Mouse (Mus musculus): ENCODE measurements around the gene Amer1. TPM values are rescaled to one million over a fixed set of nuclear protein-coding genes. Genes with fewer than 3 reads are reported as not detected.

Gene Amer1
- polyA plus RNA-seq, 1 experiment from 2014 or later = 13.8 TPM

GRCm38 (mm10) chrX:95437236-95437635 lies 7.4 kb downstream of the Amer1 start:
- ATAC-seq (ENCODE audit: low read depth) = no peak
- no peak overlapping the region for H3K4me2 ChIP-seq (ENCODE audit: low read depth, low read length)
- WGBS = 86% methylated on average over 1 of the region's 1 CpGs

GRCm38 (mm10) chrX:95373101-95373500 lies 71.6 kb downstream of the Amer1 start:
- Histone ChIP-seq H3K4me2 (ENCODE audit: low read depth, low read length) (no peak overlapping the region), H3K9me3 (ENCODE audit: control insufficient read depth, low read length) (no peaks in the 10 kb centered on the region), H3K4me3 (ENCODE audit: low read depth, low read length) (no peak overlapping the region), H3K9ac (replicated peaks; ENCODE audit: low read depth, low read length) (no peak overlapping the region), H3K27me3 (ENCODE audit: control insufficient read depth, insufficient read depth, low read length) (no peaks in the 10 kb centered on the region), H3K4me1 (ENCODE audit: control insufficient read depth, insufficient read depth, low read length) (no peaks in the 10 kb centered on the region), H3K27ac (ENCODE audit: low read depth, low read length) (no peak overlapping the region), H3K36me3 (ENCODE audit: control insufficient read depth, insufficient read depth, low read length) (no peaks in the 10 kb centered on the region)
- ATAC-seq (ENCODE audit: low read depth) = no peak

More at GRCm38 (mm10) chrX:95437236-95437635, 7.4 kb downstream of the Amer1 start:
- Histone ChIP-seq H3K27me3 (ENCODE audit: control insufficient read depth, insufficient read depth, low read length) (no peaks in the 10 kb centered on the region), H3K4me3 (ENCODE audit: low read depth, low read length) (no peak overlapping the region), H3K27ac (ENCODE audit: low read depth, low read length) (no peak overlapping the region), H3K9ac (replicated peaks; ENCODE audit: low read depth, low read length) (no peak overlapping the region), H3K36me3 (ENCODE audit: control insufficient read depth, insufficient read depth, low read length) (no peaks in the 10 kb centered on the region), H3K4me1 (ENCODE audit: control insufficient read depth, insufficient read depth, low read length) (peaks cover 5% of the 10 kb centered on the region; the same call in 1 of the 2 replicates), H3K9me3 (ENCODE audit: control insufficient read depth, low read length) (no peaks in the 10 kb centered on the region)

Other genes with a start within 250 kb of the Amer1 start
- 36.6 and 60.5 TPM in 2 replicates for gene Arhgef9, start 248.0 kb downstream of the Amer1 start, polyA plus RNA-seq (2014; fragmentation: Nextera tagmentation; extraction: Ambion mirVana)
- gene Asb12, start 113.1 kb upstream of the Amer1 start, polyA plus RNA-seq (2014; fragmentation: Nextera tagmentation; extraction: Ambion mirVana) = 0.27 and 0.80 TPM in 2 replicates
- 1.2 TPM in 1 of 2 replicates, not detected in the other for gene Pfn5, start 113.2 kb upstream of the Amer1 start, polyA plus RNA-seq (2014; fragmentation: Nextera tagmentation; extraction: Ambion mirVana)
- gene Zc4h2, start 213.6 kb upstream of the Amer1 start, polyA plus RNA-seq (2014; fragmentation: Nextera tagmentation; extraction: Ambion mirVana) = 81.5 and 85.8 TPM in 2 replicates